Mouse (Mus musculus): ENCODE data around the gene Rasgef1b. TPM values are rescaled to one million over a fixed set of nuclear protein-coding genes. Genes with fewer than 3 reads are reported as not detected.

Gene Rasgef1b
- polyA plus RNA-seq, 1 experiment from 2014 or later, result 65.7 TPM

- Histone ChIP-seq H3K4me3 (peak overlapping the region; percentile 77), H3K27me3 (replicated peaks) (0 out of 2 replicates have a peak, but pooled peaks cover 3% of the 10 kb centered on the region), H3K9ac (peak overlapping the region; percentile 64), H3K4me2 (peak overlapping the region; percentile 94), H3K4me1 (peaks cover 38% of the 10 kb centered on the region), H3K36me3 (replicated peaks) (no peaks in the 10 kb centered on the region), H3K9me3 (no peaks in the 10 kb centered on the region), H3K27ac (peak overlapping the region; percentile 83)
- under 1% methylated on average over 77 of the region's 78 CpGs for WGBS
- ATAC-seq (replicated peaks), result peak; percentile 95
Measured at GRCm38 (mm10) chr5:99252203-99253135, 476.4 kb downstream of the Rasgef1b start.

GRCm38 (mm10) chr5:99251379-99252202 lies 477.3 kb downstream of the Rasgef1b start:
- ATAC-seq (replicated peaks), result peak; percentile 13; the same call in 1 of the 2 replicates
- 3% methylated on average over 34 of the region's 34 CpGs for WGBS
- H3K36me3 ChIP-seq (replicated peaks), result no peaks in the 10 kb centered on the region

GRCm38 (mm10) chr5:99250820-99251219 lies 478.0 kb downstream of the Rasgef1b start:
- Histone ChIP-seq H3K27me3 (replicated peaks) (0 out of 2 replicates have a peak, but pooled peaks cover 3% of the 10 kb centered on the region), H3K36me3 (replicated peaks) (no peaks in the 10 kb centered on the region), H3K4me3 (peak overlapping the region; percentile 77), H3K27ac (peak overlapping the region; percentile 83), H3K4me2 (peak overlapping the region; percentile 94), H3K4me1 (peaks cover 54% of the 10 kb centered on the region), H3K9me3 (no peaks in the 10 kb centered on the region), H3K9ac (peak overlapping the region; percentile 64)
- WGBS, result 16% methylated on average over 5 of the region's 5 CpGs
- no peak for ATAC-seq (replicated peaks)

More at GRCm38 (mm10) chr5:99251379-99252202, 477.3 kb downstream of the Rasgef1b start:
- Histone ChIP-seq H3K4me1 (peaks cover 47% of the 10 kb centered on the region), H3K9me3 (no peaks in the 10 kb centered on the region), H3K9ac (peak overlapping the region; percentile 64), H3K4me3 (peak overlapping the region; percentile 77), H3K4me2 (peak overlapping the region; percentile 94), H3K27me3 (replicated peaks) (0 out of 2 replicates have a peak, but pooled peaks cover 3% of the 10 kb centered on the region), H3K27ac (peak overlapping the region; percentile 83)

GRCm38 (mm10) chr5:99248501-99248900 lies 480.4 kb downstream of the Rasgef1b start:
- Histone ChIP-seq H3K4me1 (peaks cover 54% of the 10 kb centered on the region), H3K4me2 (peak overlapping the region; percentile 30), H3K4me3 (0 out of 2 replicates have a peak overlapping the region, but pooled peaks have one; percentile 3), H3K9me3 (no peaks in the 10 kb centered on the region), H3K27ac (peak overlapping the region; percentile 74), H3K36me3 (replicated peaks) (no peaks in the 10 kb centered on the region), H3K27me3 (replicated peaks) (no peaks in the 10 kb centered on the region), H3K9ac (peak overlapping the region; percentile 25; the same call in 1 of the 2 replicates)
- 0 out of 2 replicates have a peak, but pooled peaks have one; percentile 20 for ATAC-seq (replicated peaks)
- 1% methylated on average over 7 of the region's 7 CpGs for WGBS

- peaks cover 51% of the 10 kb centered on the region for H3K4me1 ChIP-seq
- 84% methylated on average over 6 of the region's 6 CpGs for WGBS
- no peaks in the 10 kb centered on the region for H3K27me3 ChIP-seq (replicated peaks)
- no peak overlapping the region for H3K27ac ChIP-seq
- H3K36me3 ChIP-seq (replicated peaks), result no peaks in the 10 kb centered on the region
- H3K4me2 ChIP-seq, result 0 out of 2 replicates have a peak overlapping the region, but pooled peaks have one; percentile 19
- H3K4me3 ChIP-seq, result no peak overlapping the region
- ATAC-seq (replicated peaks), result no peak
- H3K9me3 ChIP-seq, result no peaks in the 10 kb centered on the region
- H3K9ac ChIP-seq, result no peak overlapping the region
Measured at GRCm38 (mm10) chr5:99247915-99248314, 480.9 kb downstream of the Rasgef1b start.

GRCm38 (mm10) chr5:99247441-99247840 lies 481.4 kb downstream of the Rasgef1b start:
- Histone ChIP-seq H3K9ac (no peak overlapping the region), H3K27ac (no peak overlapping the region), H3K4me3 (no peak overlapping the region), H3K4me2 (0 out of 2 replicates have a peak overlapping the region, but pooled peaks have one; percentile 19), H3K4me1 (peaks cover 51% of the 10 kb centered on the region), H3K27me3 (replicated peaks) (no peaks in the 10 kb centered on the region), H3K9me3 (no peaks in the 10 kb centered on the region), H3K36me3 (replicated peaks) (no peaks in the 10 kb centered on the region)
- ATAC-seq (replicated peaks), result no peak
- 61% methylated on average over 7 of the region's 7 CpGs for WGBS

- 20% methylated on average over 6 of the region's 6 CpGs for WGBS
- no peak for ATAC-seq (replicated peaks)
- Histone ChIP-seq H3K9ac (no peak overlapping the region), H3K27ac (0 out of 2 replicates have a peak overlapping the region, but pooled peaks have one; percentile 31), H3K4me2 (0 out of 2 replicates have a peak overlapping the region, but pooled peaks have one; percentile 19), H3K9me3 (no peaks in the 10 kb centered on the region), H3K4me3 (no peak overlapping the region), H3K4me1 (peaks cover 47% of the 10 kb centered on the region), H3K27me3 (replicated peaks) (no peaks in the 10 kb centered on the region), H3K36me3 (replicated peaks) (no peaks in the 10 kb centered on the region)
Measured at GRCm38 (mm10) chr5:99246972-99247371, 481.9 kb downstream of the Rasgef1b start.

GRCm38 (mm10) chr5:99241988-99242740 lies 486.7 kb downstream of the Rasgef1b start:
- Histone ChIP-seq H3K9me3 (no peaks in the 10 kb centered on the region), H3K27me3 (replicated peaks) (no peaks in the 10 kb centered on the region), H3K36me3 (replicated peaks) (no peaks in the 10 kb centered on the region), H3K9ac (no peak overlapping the region), H3K4me2 (no peak overlapping the region), H3K4me3 (no peak overlapping the region), H3K4me1 (peaks cover 13% of the 10 kb centered on the region), H3K27ac (no peak overlapping the region)
- ATAC-seq (replicated peaks), result no peak
- 81% methylated on average over 11 of the region's 11 CpGs for WGBS

GRCm38 (mm10) chr5:99240501-99240900 lies 488.4 kb downstream of the Rasgef1b start:
- H3K36me3 ChIP-seq (replicated peaks), result no peaks in the 10 kb centered on the region
- no peaks in the 10 kb centered on the region for H3K27me3 ChIP-seq (replicated peaks)
- H3K9ac ChIP-seq, result no peak overlapping the region
- WGBS, result 92% methylated on average over 6 of the region's 6 CpGs
- no peak overlapping the region for H3K4me3 ChIP-seq
- no peaks in the 10 kb centered on the region for H3K9me3 ChIP-seq
- no peak overlapping the region for H3K27ac ChIP-seq
- no peaks in the 10 kb centered on the region for H3K4me1 ChIP-seq
- H3K4me2 ChIP-seq, result no peak overlapping the region
- ATAC-seq (replicated peaks), result no peak

- Histone ChIP-seq H3K27ac (no peak overlapping the region), H3K9me3 (no peaks in the 10 kb centered on the region), H3K27me3 (replicated peaks) (no peaks in the 10 kb centered on the region), H3K4me1 (no peaks in the 10 kb centered on the region), H3K4me2 (no peak overlapping the region), H3K4me3 (no peak overlapping the region), H3K9ac (no peak overlapping the region), H3K36me3 (replicated peaks) (no peaks in the 10 kb centered on the region)
- 83% methylated on average over 9 of the region's 9 CpGs for WGBS
- no peak for ATAC-seq (replicated peaks)
Measured at GRCm38 (mm10) chr5:99239677-99240076, 489.2 kb downstream of the Rasgef1b start.

GRCm38 (mm10) chr5:99238150-99238549 lies 490.7 kb downstream of the Rasgef1b start:
- no peak for ATAC-seq (replicated peaks)
- no peak overlapping the region for H3K4me3 ChIP-seq
- H3K9me3 ChIP-seq, result no peaks in the 10 kb centered on the region
- H3K4me2 ChIP-seq, result no peak overlapping the region
- H3K27me3 ChIP-seq (replicated peaks), result no peaks in the 10 kb centered on the region
- H3K27ac ChIP-seq, result no peak overlapping the region
- H3K9ac ChIP-seq, result no peak overlapping the region
- 86% methylated on average over 4 of the region's 4 CpGs for WGBS
- H3K36me3 ChIP-seq (replicated peaks), result no peaks in the 10 kb centered on the region; the same call in 1 of the 2 replicates
- no peaks in the 10 kb centered on the region for H3K4me1 ChIP-seq
